Mouse (Mus musculus) heart, embryonic 10.5 days (tissue): ENCODE data around the gene 4930404H24Rik. TPM values are rescaled to one million over a fixed set of nuclear protein-coding genes. Genes with fewer than 3 reads are reported as not detected.

ENCODE experiments used
- DNase-seq: peaks from one replicate; pipeline ENCODE4 v3.0.0-alpha.2; 2017; ENCODE audit warnings: low spot score
- H3K27ac ChIP-seq: fragments of 300-500 bp; sonication (generic); 2 replicates; pipeline ENCODE4 v1.5.1; 2016; ENCODE audit warnings: mild to moderate bottlenecking
- H3K27me3 ChIP-seq: fragments of 300-500 bp; sonication (generic); 2 replicates; pipeline ENCODE4 v1.6.1; 2016; ENCODE audit warnings: mild to moderate bottlenecking; ENCODE audit not compliant: poor library complexity, insufficient read depth, severe bottlenecking
- H3K36me3 ChIP-seq: fragments of 300-500 bp; sonication (generic); 2 replicates; pipeline ENCODE4 v1.6.1; 2016; ENCODE audit warnings: mild to moderate bottlenecking, moderate library complexity
- H3K4me1 ChIP-seq: fragments of 300-500 bp; sonication (generic); 2 replicates; pipeline ENCODE4 v1.6.1; 2016; ENCODE audit warnings: mild to moderate bottlenecking
- H3K4me3 ChIP-seq: fragments of 300-500 bp; sonication (generic); 2 replicates; pipeline ENCODE4 v1.5.1; 2016; ENCODE audit warnings: mild to moderate bottlenecking, moderate library complexity
- H3K9me3 ChIP-seq: fragments of 300-500 bp; sonication (generic); 2 replicates; pipeline ENCODE4 v1.6.1; 2016; ENCODE audit warnings: mild to moderate bottlenecking, moderate library complexity
- WGBS: fragments of 180-500 bp; shearing (Covaris S2); methylation state at CpG from one replicate; pipeline ENCODE4 v1.1.7; 2016; 5-methylcytosine and 5-hydroxymethylcytosine counted together
- polyA plus RNA-seq: library from polyadenylated mRNA; unstranded; fragments of >200 nt; fragmentation: Nextera tagmentation; extraction: Ambion mirVana; gene quantifications from 2 replicates; pipeline ENCODE4 v1.2.1, GENCODE M21; 2016

Gene 4930404H24Rik
- polyA plus RNA-seq, 1 experiment from 2014 or later = not detected

- Histone ChIP-seq H3K36me3 (no peaks in the 10 kb centered on the region), H3K27ac (peak overlapping the region; percentile 74), H3K4me1 (peaks cover 81% of the 10 kb centered on the region), H3K4me3 (no peak overlapping the region), H3K27me3 (no peaks in the 10 kb centered on the region), H3K9me3 (no peaks in the 10 kb centered on the region)
- WGBS = 15% methylated on average over 4 of the region's 4 CpGs
- DNase-seq = no peak
These were observed 35.1 kb upstream of the 4930404H24Rik start for GRCm38 (mm10) chr2:153457467-153457866.

GRCm38 (mm10) chr2:153458022-153458441 lies 34.6 kb upstream of the 4930404H24Rik start:
- H3K27me3 ChIP-seq = no peaks in the 10 kb centered on the region
- 54% methylated on average over 3 of the region's 3 CpGs for WGBS
- no peak for DNase-seq
- no peak overlapping the region for H3K4me3 ChIP-seq
- peaks cover 77% of the 10 kb centered on the region for H3K4me1 ChIP-seq
- H3K9me3 ChIP-seq = no peaks in the 10 kb centered on the region
- H3K36me3 ChIP-seq = peaks cover 2% of the 10 kb centered on the region; the same call in 1 of the 2 replicates
- H3K27ac ChIP-seq = peak overlapping the region; percentile 74

- DNase-seq = no peak
- peaks cover 10% of the 10 kb centered on the region; the same call in 1 of the 2 replicates for H3K36me3 ChIP-seq
- H3K27me3 ChIP-seq = no peaks in the 10 kb centered on the region
- no peaks in the 10 kb centered on the region for H3K9me3 ChIP-seq
- 75% methylated on average over 3 of the region's 3 CpGs for WGBS
- no peak overlapping the region for H3K4me3 ChIP-seq
- peaks cover 45% of the 10 kb centered on the region for H3K4me1 ChIP-seq
- H3K27ac ChIP-seq = no peak overlapping the region
These were observed 29.3 kb upstream of the 4930404H24Rik start for GRCm38 (mm10) chr2:153463257-153463656.

- no peak overlapping the region for H3K4me3 ChIP-seq
- no peaks in the 10 kb centered on the region for H3K9me3 ChIP-seq
- no peak overlapping the region for H3K27ac ChIP-seq
- no peaks in the 10 kb centered on the region for H3K27me3 ChIP-seq
- WGBS = 33% methylated on average over 1 of the region's 1 CpGs
- DNase-seq = no peak
- peaks cover 15% of the 10 kb centered on the region; the same call in 1 of the 2 replicates for H3K36me3 ChIP-seq
- peaks cover 49% of the 10 kb centered on the region for H3K4me1 ChIP-seq
These were observed 25.2 kb upstream of the 4930404H24Rik start for GRCm38 (mm10) chr2:153467372-153467771.

GRCm38 (mm10) chr2:153469317-153469716 lies 23.3 kb upstream of the 4930404H24Rik start:
- Histone ChIP-seq H3K36me3 (peaks cover 5% of the 10 kb centered on the region; the same call in 1 of the 2 replicates), H3K9me3 (no peaks in the 10 kb centered on the region), H3K27me3 (no peaks in the 10 kb centered on the region), H3K27ac (peak overlapping the region; percentile 74), H3K4me3 (no peak overlapping the region), H3K4me1 (peaks cover 61% of the 10 kb centered on the region)
- 46% methylated on average over 2 of the region's 2 CpGs for WGBS
- DNase-seq = no peak

GRCm38 (mm10) chr2:153469764-153470163 lies 22.8 kb upstream of the 4930404H24Rik start:
- no peak overlapping the region for H3K4me3 ChIP-seq
- peaks cover 61% of the 10 kb centered on the region for H3K4me1 ChIP-seq
- H3K9me3 ChIP-seq = no peaks in the 10 kb centered on the region
- DNase-seq = no peak
- WGBS = 33% methylated on average over 4 of the region's 4 CpGs
- H3K27me3 ChIP-seq = no peaks in the 10 kb centered on the region
- peak overlapping the region; percentile 74 for H3K27ac ChIP-seq
- H3K36me3 ChIP-seq = peaks cover 5% of the 10 kb centered on the region; the same call in 1 of the 2 replicates

- no peak overlapping the region for H3K4me3 ChIP-seq
- H3K27ac ChIP-seq = peak overlapping the region; percentile 74; the same call in 1 of the 2 replicates
- H3K36me3 ChIP-seq = peaks cover 5% of the 10 kb centered on the region; the same call in 1 of the 2 replicates
- H3K4me1 ChIP-seq = peaks cover 73% of the 10 kb centered on the region
- no peak for DNase-seq
- H3K9me3 ChIP-seq = no peaks in the 10 kb centered on the region
- 66% methylated on average over 3 of the region's 3 CpGs for WGBS
- no peaks in the 10 kb centered on the region for H3K27me3 ChIP-seq
These were observed 21.6 kb upstream of the 4930404H24Rik start for GRCm38 (mm10) chr2:153470983-153471382.

GRCm38 (mm10) chr2:153475114-153476112 lies 17.2 kb upstream of the 4930404H24Rik start:
- peak; percentile 85 for DNase-seq
- peak overlapping the region; percentile 15; the same call in 1 of the 2 replicates for H3K4me3 ChIP-seq
- peak overlapping the region; percentile 83 for H3K27ac ChIP-seq
- H3K9me3 ChIP-seq = no peaks in the 10 kb centered on the region
- H3K36me3 ChIP-seq = peaks cover 1% of the 10 kb centered on the region; the same call in 1 of the 2 replicates
- peaks cover 81% of the 10 kb centered on the region for H3K4me1 ChIP-seq
- WGBS = 10% methylated on average over 4 of the region's 4 CpGs
- H3K27me3 ChIP-seq = no peaks in the 10 kb centered on the region

- peak overlapping the region; percentile 72 for H3K27ac ChIP-seq
These were observed 14.0 kb upstream of the 4930404H24Rik start for GRCm38 (mm10) chr2:153478583-153478982.

GRCm38 (mm10) chr2:153479486-153479885 lies 13.1 kb upstream of the 4930404H24Rik start:
- Histone ChIP-seq H3K4me1 (peaks cover 91% of the 10 kb centered on the region), H3K4me3 (no peak overlapping the region), H3K27me3 (peaks cover 18% of the 10 kb centered on the region), H3K9me3 (no peaks in the 10 kb centered on the region), H3K27ac (peak overlapping the region; percentile 72), H3K36me3 (no peaks in the 10 kb centered on the region)
- 78% methylated on average over 1 of the region's 1 CpGs for WGBS
- no peak for DNase-seq

More at GRCm38 (mm10) chr2:153478583-153478982, 14.0 kb upstream of the 4930404H24Rik start:
- no peak overlapping the region for H3K4me3 ChIP-seq
- H3K4me1 ChIP-seq = peaks cover 91% of the 10 kb centered on the region
- no peaks in the 10 kb centered on the region for H3K9me3 ChIP-seq
- H3K27me3 ChIP-seq = peaks cover 12% of the 10 kb centered on the region
- H3K36me3 ChIP-seq = no peaks in the 10 kb centered on the region
- 7% methylated on average over 4 of the region's 4 CpGs for WGBS
- peak; percentile 90 for DNase-seq

- peak overlapping the region; percentile 26; the same call in 1 of the 2 replicates for H3K27ac ChIP-seq
- DNase-seq = no peak
- H3K4me3 ChIP-seq = no peak overlapping the region
- 70% methylated on average over 7 of the region's 7 CpGs for WGBS
- no peaks in the 10 kb centered on the region for H3K9me3 ChIP-seq
- peaks cover 73% of the 10 kb centered on the region for H3K4me1 ChIP-seq
- peaks cover 22% of the 10 kb centered on the region for H3K27me3 ChIP-seq
- no peaks in the 10 kb centered on the region for H3K36me3 ChIP-seq
These were observed 11.3 kb upstream of the 4930404H24Rik start for GRCm38 (mm10) chr2:153481108-153481860.

GRCm38 (mm10) chr2:153481861-153482120 lies 10.8 kb upstream of the 4930404H24Rik start:
- WGBS = 75% methylated on average over 2 of the region's 2 CpGs
- Histone ChIP-seq H3K9me3 (no peaks in the 10 kb centered on the region), H3K27ac (0 out of 2 replicates have a peak overlapping the region, but pooled peaks have one; percentile 31), H3K27me3 (peaks cover 22% of the 10 kb centered on the region), H3K4me1 (peaks cover 68% of the 10 kb centered on the region), H3K36me3 (no peaks in the 10 kb centered on the region), H3K4me3 (no peak overlapping the region)
- DNase-seq = no peak
